Mouse (Mus musculus): ENCODE measurements at regions not wholly inside any gene's neighbourhood (a gene's known extent, or its start where the extent isn't known, plus 50 kb on each side); places are given as distances from the start of the nearest gene placed in this dataset.
A peak's percentile ranks its signal among the peaks of the same experiment; 100 is the strongest.

GRCm38 (mm10) chr14:25187715-25188114 is 271.3 kb upstream of the Zmiz1 start:
- intact Hi-C loops (cut with DNase I) = no loop called here
- DNase-seq (ENCODE audit: low spot score) = no peak

GRCm38 (mm10) chr14:25189256-25189655 is 269.7 kb upstream of the Zmiz1 start:
- no peak for DNase-seq (ENCODE audit: low spot score)
- intact Hi-C loops (cut with DNase I) = no loop called here

GRCm38 (mm10) chr14:25190680-25191270 is 268.2 kb upstream of the Zmiz1 start:
- no peak for DNase-seq (ENCODE audit: low spot score)
- intact Hi-C loops (cut with DNase I) = no loop called here

- no peak for DNase-seq (ENCODE audit: low spot score)
- intact Hi-C loops (cut with DNase I) = no loop called here
Measured at GRCm38 (mm10) chr14:25196820-25197219, 262.2 kb upstream of the Zmiz1 start.

- no peak for DNase-seq (ENCODE audit: low spot score)
- intact Hi-C loops (cut with DNase I) = no loop called here
Measured at GRCm38 (mm10) chr14:25199900-25200299, 259.1 kb upstream of the Zmiz1 start.

- intact Hi-C loops (cut with DNase I) = no loop called here
- DNase-seq (ENCODE audit: low spot score) = no peak
Measured at GRCm38 (mm10) chr14:25200656-25201179, 258.3 kb upstream of the Zmiz1 start.

GRCm38 (mm10) chr14:25202312-25202711 is 256.7 kb upstream of the Zmiz1 start:
- no peak for DNase-seq (ENCODE audit: low spot score)
- intact Hi-C loops (cut with DNase I) = no loop called here

GRCm38 (mm10) chr14:25204091-25204490 is 254.9 kb upstream of the Zmiz1 start:
- DNase-seq (ENCODE audit: low spot score) = no peak
- intact Hi-C loops (cut with DNase I) = no loop called here

- intact Hi-C loops (cut with DNase I) = no loop called here
- no peak for DNase-seq (ENCODE audit: low spot score)
Measured at GRCm38 (mm10) chr14:25206855-25207254, 252.1 kb upstream of the Zmiz1 start.

- no peak for DNase-seq (ENCODE audit: low spot score)
- intact Hi-C loops (cut with DNase I) = no loop called here
Measured at GRCm38 (mm10) chr14:25207422-25207821, 251.6 kb upstream of the Zmiz1 start.

GRCm38 (mm10) chr14:25208221-25209056 is 250.5 kb upstream of the Zmiz1 start:
- DNase-seq (ENCODE audit: low spot score) = no peak
- intact Hi-C loops (cut with DNase I) = no loop called here

GRCm38 (mm10) chr14:25213056-25213455 is 245.9 kb upstream of the Zmiz1 start:
- intact Hi-C loops (cut with DNase I) = no loop called here
- DNase-seq (ENCODE audit: low spot score) = no peak

- intact Hi-C loops (cut with DNase I) = no loop called here
- DNase-seq (ENCODE audit: low spot score) = no peak
Measured at GRCm38 (mm10) chr14:25223091-25223490, 235.9 kb upstream of the Zmiz1 start.

GRCm38 (mm10) chr14:25225214-25225613 is 233.8 kb upstream of the Zmiz1 start:
- DNase-seq (ENCODE audit: low spot score) = no peak
- intact Hi-C loops (cut with DNase I) = loop anchor here (5.0 kb wide), 2 partner anchors 152 to 237 kb away; no protein-coding TSS in a partner anchor

GRCm38 (mm10) chr14:25226155-25226839 is 232.7 kb upstream of the Zmiz1 start:
- DNase-seq (ENCODE audit: low spot score) = peak; percentile 89
- intact Hi-C loops (cut with DNase I) = loop anchor here (5.0 kb wide), 2 partner anchors 151 to 236 kb away; no protein-coding TSS in a partner anchor

GRCm38 (mm10) chr14:25226840-25227506 is 232.0 kb upstream of the Zmiz1 start:
- DNase-seq (ENCODE audit: low spot score) = no peak

GRCm38 (mm10) chr14:25228321-25229047 is 230.5 kb upstream of the Zmiz1 start:
- DNase-seq (ENCODE audit: low spot score) = no peak
- intact Hi-C loops (cut with DNase I) = loop anchor here (5.0 kb wide), 2 partner anchors 149 to 234 kb away; no protein-coding TSS in a partner anchor

More at GRCm38 (mm10) chr14:25226840-25227506, 232.0 kb upstream of the Zmiz1 start:
- intact Hi-C loops (cut with DNase I) = loop anchor here (5.0 kb wide), 2 partner anchors 150 to 235 kb away; no protein-coding TSS in a partner anchor

- intact Hi-C loops (cut with DNase I) = loop anchor here (5.0 kb wide), 2 partner anchors 148 to 233 kb away; no protein-coding TSS in a partner anchor
- DNase-seq (ENCODE audit: low spot score) = no peak
Measured at GRCm38 (mm10) chr14:25229569-25229968, 229.4 kb upstream of the Zmiz1 start.

- DNase-seq (ENCODE audit: low spot score) = no peak
- intact Hi-C loops (cut with DNase I) = loop anchor here (5.0 to 10.0 kb wide), 2 partner anchors 70 to 333 kb away; no protein-coding TSS in a partner anchor
Measured at GRCm38 (mm10) chr14:25231881-25232280, 227.1 kb upstream of the Zmiz1 start.

All from heart, postnatal 25 days (tissue).